Comparison of ENCODE assay signal across 16 mouse cellular contexts in genomic region chr16:92764741-92765396, GRCm38 (mm10).
DNase-seq lines count a peak whose midpoint lies in the region; ATAC-seq lines count a peak whose summit lies in the region.
"Had no signal": no experiment of that assay in that cellular context is flagged by ENCODE, and none has a peak within 500 bp of the region (broad histone marks: within the 10 kb centered on the region; RNA-seq: fewer than 3 reads in every experiment).

No protein-coding gene starts in this region.

- DNase-seq in 416B (ENCODE audit: low read depth), result peak; percentile 89
- no peak for DNase-seq in heart, adult 8-10 months (ENCODE audit: low spot score)
- no peak for DNase-seq in heart, postnatal 36 days
- no peak for DNase-seq in gastrocnemius, postnatal 10 days
- DNase-seq: adrenal gland, adult 8-10 months; cerebellum, postnatal 25 days; kidney, postnatal 4 days; lung, postnatal 36 days had no signal

- no peaks in the 10 kb centered on the region for H3K27me3 ChIP-seq in intestine, embryonic 16.5 days (replicated peaks; ENCODE audit: control insufficient read depth, insufficient read depth, low read length)
- no peaks in the 10 kb centered on the region for H3K27me3 ChIP-seq in intestine, embryonic 15.5 days (replicated peaks)
- no peaks in the 10 kb centered on the region for H3K27me3 ChIP-seq in erythroblast, embryonic 14.5 days (ENCODE audit: control insufficient read depth)
- H3K27me3 ChIP-seq in liver, embryonic 16.5 days (ENCODE audit: control insufficient read depth, insufficient read depth, low read depth, low read length), result no peaks in the 10 kb centered on the region

- H3K4me2 ChIP-seq in intestine, embryonic 16.5 days (ENCODE audit: low read depth, low read length), result no peak overlapping the region
- no peak overlapping the region for H3K4me2 ChIP-seq in intestine, embryonic 15.5 days (replicated peaks)
- H3K4me2 ChIP-seq in liver, embryonic 16.5 days (ENCODE audit: low read depth, low read length), result peak overlapping the region; percentile 61
- H3K4me2 ChIP-seq: forebrain, embryonic 12.5 days; limb, embryonic 13.5 days had no signal

- WGBS in intestine, embryonic 16.5 days, result 79% methylated on average over 13 of the region's 13 CpGs
- WGBS in intestine, embryonic 15.5 days, result 76% methylated on average over 13 of the region's 13 CpGs
- whole genome bisulfite sequencing in liver, embryonic 16.5 days (ENCODE audit: insufficient replicate concordance), result 28% methylated on average over 13 of the region's 13 CpGs

- no peak overlapping the region for H3K4me3 ChIP-seq in intestine, embryonic 16.5 days (ENCODE audit: low read length)
- H3K4me3 ChIP-seq in intestine, embryonic 15.5 days (replicated peaks), result no peak overlapping the region
- peak overlapping the region; percentile 39 for H3K4me3 ChIP-seq in erythroblast, embryonic 14.5 days (replicated peaks)
- peak overlapping the region; percentile 39 for H3K4me3 ChIP-seq in liver, embryonic 16.5 days (ENCODE audit: low read depth, low read length)
- H3K4me3 ChIP-seq: forebrain, embryonic 12.5 days; heart, embryonic 10.5 days; limb, embryonic 13.5 days had no signal

- H3K36me3 ChIP-seq in intestine, embryonic 16.5 days (ENCODE audit: control insufficient read depth, insufficient read depth, low read length), result no peaks in the 10 kb centered on the region
- H3K36me3 ChIP-seq in intestine, embryonic 15.5 days, result no peaks in the 10 kb centered on the region
- H3K36me3 ChIP-seq in erythroblast, embryonic 14.5 days (ENCODE audit: control insufficient read depth), result peaks cover 10% of the 10 kb centered on the region
- no peaks in the 10 kb centered on the region for H3K36me3 ChIP-seq in liver, embryonic 16.5 days (ENCODE audit: control insufficient read depth, insufficient read depth)
- H3K36me3 ChIP-seq: forebrain, embryonic 12.5 days; heart, embryonic 10.5 days; limb, embryonic 13.5 days had no signal

- no peak overlapping the region for H3K9ac ChIP-seq in intestine, embryonic 16.5 days (ENCODE audit: low read depth, low read length)
- no peak overlapping the region for H3K9ac ChIP-seq in intestine, embryonic 15.5 days
- 0 out of 2 replicates have a peak overlapping the region, but pooled peaks have one; percentile 26 for H3K9ac ChIP-seq in liver, embryonic 16.5 days (ENCODE audit: low read depth, low read length)
- H3K9ac ChIP-seq: forebrain, embryonic 12.5 days; limb, embryonic 13.5 days had no signal

- intact Hi-C loops in heart, postnatal 36 days (cut with DNase I), result no loop called here

- ATAC-seq in intestine, embryonic 16.5 days, result 0 out of 2 replicates have a peak, but pooled peaks have one; percentile 48
- no peak for ATAC-seq in intestine, embryonic 15.5 days
- ATAC-seq in liver, embryonic 16.5 days (ENCODE audit: low read depth), result peak; percentile 91
- ATAC-seq: midbrain, embryonic 16.5 days had no signal

- peaks cover 4% of the 10 kb centered on the region; the same call in 1 of the 2 replicates for H3K4me1 ChIP-seq in intestine, embryonic 16.5 days (ENCODE audit: control insufficient read depth, insufficient read depth, low read length)
- H3K4me1 ChIP-seq in intestine, embryonic 15.5 days (replicated peaks), result 0 out of 2 replicates have a peak, but pooled peaks cover 5% of the 10 kb centered on the region
- peaks cover 58% of the 10 kb centered on the region for H3K4me1 ChIP-seq in erythroblast, embryonic 14.5 days (ENCODE audit: control insufficient read depth)
- H3K4me1 ChIP-seq in liver, embryonic 16.5 days (ENCODE audit: control insufficient read depth, low read depth, low read length), result peaks cover 32% of the 10 kb centered on the region
- H3K4me1 ChIP-seq: forebrain, embryonic 12.5 days had no signal

- no peak overlapping the region for H3K27ac ChIP-seq in intestine, embryonic 16.5 days (ENCODE audit: low read length)
- H3K27ac ChIP-seq in intestine, embryonic 15.5 days, result no peak overlapping the region
- H3K27ac ChIP-seq in liver, embryonic 16.5 days (ENCODE audit: low read length), result peak overlapping the region; percentile 77
- H3K27ac ChIP-seq: forebrain, embryonic 12.5 days; heart, embryonic 10.5 days; limb, embryonic 13.5 days had no signal

- H3K9me3 ChIP-seq in intestine, embryonic 16.5 days (ENCODE audit: control insufficient read depth, low read length), result no peaks in the 10 kb centered on the region
- H3K9me3 ChIP-seq in intestine, embryonic 15.5 days, result no peaks in the 10 kb centered on the region
- no peaks in the 10 kb centered on the region for H3K9me3 ChIP-seq in erythroblast, embryonic 14.5 days (ENCODE audit: control insufficient read depth, low read length)
- no peaks in the 10 kb centered on the region for H3K9me3 ChIP-seq in liver, embryonic 16.5 days (replicated peaks; ENCODE audit: control insufficient read depth, low read length)
- H3K9me3 ChIP-seq: forebrain, embryonic 12.5 days; heart, embryonic 10.5 days; limb, embryonic 13.5 days had no signal

Comparison
In these comparisons a context has a peak if more than half of its experiments do, and no peak if none do; other contexts are left out.
1. H3K4me3 ChIP-seq: peak in erythroblast, embryonic 14.5 days (single experiment) and liver, embryonic 16.5 days (single experiment); none in intestine, embryonic 16.5 days (single experiment) and intestine, embryonic 15.5 days (single experiment).